Comparison of ENCODE assay signal across 17 mouse cellular contexts in genomic region chr4:40108030-40108429, GRCm38 (mm10).
"Had no signal": no experiment of that assay in that cellular context is flagged by ENCODE, and none has a peak within 500 bp of the region (broad histone marks: within the 10 kb centered on the region; RNA-seq: fewer than 3 reads in every experiment).

No protein-coding gene starts in this region.

- ATAC-seq: liver, postnatal 0 days; lung, postnatal 0 days; midbrain, embryonic 15.5 days had no signal

- H3K4me2 ChIP-seq: lung, embryonic 15.5 days; midbrain, embryonic 11.5 days; midbrain, embryonic 15.5 days; neural tube, embryonic 12.5 days; stomach, embryonic 15.5 days had no signal

- H3K27me3 ChIP-seq: lung, embryonic 15.5 days; megakaryocyte, embryonic 14.5 days; midbrain, embryonic 15.5 days; neural tube, embryonic 12.5 days; stomach, embryonic 15.5 days had no signal

- H3K36me3 ChIP-seq: lung, embryonic 15.5 days; midbrain, embryonic 15.5 days; neural tube, embryonic 12.5 days; stomach, embryonic 15.5 days had no signal

- H3K9ac ChIP-seq: liver, postnatal 0 days; lung, embryonic 15.5 days; midbrain, embryonic 15.5 days; neural tube, embryonic 12.5 days; stomach, embryonic 15.5 days had no signal

- H3K27ac ChIP-seq: lung, embryonic 15.5 days; macrophage; midbrain, embryonic 15.5 days; neural tube, embryonic 12.5 days; stomach, embryonic 15.5 days; stomach, postnatal 0 days had no signal

- H3K9me3 ChIP-seq: lung, embryonic 15.5 days; midbrain, embryonic 15.5 days; stomach, embryonic 15.5 days had no signal

- DNase-seq: liver, postnatal 0 days; lung, adult 2 months; lung, postnatal 14 days; lung, postnatal 36 days; right cerebral cortex, postnatal 14 days; thymus, adult 2 months; thymus, postnatal 25 days; thymus, postnatal 4 days had no signal

- H3K4me3 ChIP-seq: lung, embryonic 15.5 days; midbrain, embryonic 15.5 days; neural tube, embryonic 12.5 days; stomach, embryonic 15.5 days had no signal

- H3K4me1 ChIP-seq: lung, embryonic 15.5 days; megakaryocyte, embryonic 14.5 days; midbrain, embryonic 15.5 days; neural tube, embryonic 12.5 days; stomach, embryonic 15.5 days had no signal
